Mouse (Mus musculus): ENCODE data around the gene Zic4. TPM values are rescaled to one million over a fixed set of nuclear protein-coding genes. Genes with fewer than 3 reads are reported as not detected.
A peak's percentile ranks its signal among the peaks of the same experiment; 100 is the strongest.

The Zic4 gene
- total and polyA plus RNA-seq, 2 experiments from 2014 or later, result 33.5 to 73.4 TPM

DNA sequence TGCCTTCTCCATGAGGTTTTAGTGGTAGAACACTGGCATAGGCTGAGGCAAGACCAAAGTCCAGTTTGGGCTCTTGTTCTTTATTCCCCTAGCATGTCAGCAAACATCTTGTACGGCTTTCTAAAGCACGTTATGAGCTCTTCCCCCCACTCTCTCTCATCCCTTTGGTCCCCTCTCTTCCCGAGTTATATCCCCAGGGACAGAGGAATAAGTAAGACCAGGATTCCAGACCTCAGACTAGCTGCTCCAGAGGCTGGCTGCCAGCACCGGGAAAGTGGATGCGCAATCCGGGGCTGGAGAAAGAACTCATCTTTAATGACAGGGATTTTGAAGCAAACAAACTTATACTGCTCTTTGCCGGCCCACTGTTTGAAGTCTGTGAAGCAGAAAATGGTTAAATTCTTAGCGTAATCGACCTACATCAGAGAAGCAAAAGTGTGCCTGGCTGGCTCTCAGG lies 18.3 kb downstream of the Zic4 start:
- no peak for TF ChIP-seq CTCF (IDR thresholded peaks at IDR 0.05)
- Histone ChIP-seq H3K9ac (replicated peaks; ENCODE audit: low read length, poor library complexity, severe bottlenecking) (peak overlapping the region; percentile 5; the same call in 1 of the 2 replicates), H3K9me3 (ENCODE audit: low read length) (no peaks in the 10 kb centered on the region), H3K4me3 (ENCODE audit: low read depth, low read length) (peak overlapping the region; percentile 37), H3K27me3 (ENCODE audit: insufficient read depth, low read length) (peaks cover 59% of the 10 kb centered on the region), H3K27ac (ENCODE audit: low read depth, low read length) (peak overlapping the region; percentile 7), H3K4me2 (ENCODE audit: low read depth, low read length, poor library complexity, severe bottlenecking) (peak overlapping the region; percentile 40), H3K36me3 (ENCODE audit: insufficient read depth, low read length) (no peaks in the 10 kb centered on the region), H3K4me1 (ENCODE audit: insufficient read depth, low read length) (no peaks in the 10 kb centered on the region)
- no peak for DNase-seq (ENCODE audit: low spot score)
- ATAC-seq (ENCODE audit: low FRiP score), result no peak
- 4% methylated on average over 9 of the region's 9 CpGs for WGBS

DNA sequence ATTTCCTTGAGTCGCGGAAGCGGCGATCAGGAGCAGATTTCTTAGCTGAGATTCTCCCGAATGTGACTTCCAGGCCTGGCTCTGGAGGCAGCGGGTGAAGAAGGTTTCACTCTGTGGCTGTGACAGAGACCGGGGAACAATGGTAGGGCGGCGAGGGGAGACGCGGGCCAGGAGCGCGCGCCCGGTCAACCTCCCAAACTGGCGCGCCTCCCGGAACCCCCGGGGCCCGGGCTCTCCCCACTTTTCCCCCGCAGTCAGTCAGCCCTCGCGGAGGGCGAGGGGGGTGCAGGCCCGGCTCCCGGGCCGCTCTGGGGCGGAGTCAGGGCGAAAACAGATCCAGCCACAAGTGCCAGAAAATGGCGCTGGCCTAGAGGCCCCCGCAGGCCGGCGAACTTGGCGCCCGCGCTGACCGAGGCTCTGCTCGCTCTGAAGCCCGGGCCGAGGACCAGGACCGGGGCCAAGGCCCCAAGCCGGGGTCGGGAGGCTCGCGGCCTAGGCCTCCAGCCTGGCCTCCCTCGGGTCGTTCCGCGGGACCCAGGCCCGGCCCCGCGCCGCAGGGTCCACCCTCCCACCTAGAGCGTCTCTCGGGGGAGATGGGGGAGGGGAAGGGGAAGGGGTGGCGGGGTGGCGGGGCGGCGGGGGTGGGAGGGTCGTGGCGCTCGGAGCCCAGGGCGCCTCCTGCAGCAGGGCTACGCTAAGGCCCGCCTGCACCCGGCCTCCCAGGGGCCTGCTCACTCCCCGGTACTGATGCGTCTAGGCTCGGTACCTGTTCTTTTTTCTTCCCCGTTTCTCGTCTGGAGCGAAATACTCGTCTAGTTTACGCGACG lies 19.3 kb downstream of the Zic4 start:
- H3K9me3 ChIP-seq (ENCODE audit: low read length), result no peaks in the 10 kb centered on the region
- H3K9ac ChIP-seq (replicated peaks; ENCODE audit: low read length, poor library complexity, severe bottlenecking), result peak overlapping the region; percentile 51
- H3K27me3 ChIP-seq (ENCODE audit: insufficient read depth, low read length), result peaks cover 54% of the 10 kb centered on the region
- H3K4me1 ChIP-seq (ENCODE audit: insufficient read depth, low read length), result no peaks in the 10 kb centered on the region
- DNase-seq (ENCODE audit: low spot score) (peak; percentile 89), ATAC-seq (ENCODE audit: low FRiP score) (peak; percentile 59)
- TF ChIP-seq CTCF (IDR thresholded peaks at IDR 0.05), result no peak
- peak overlapping the region; percentile 84 for H3K27ac ChIP-seq (ENCODE audit: low read depth, low read length)
- peak overlapping the region; percentile 37 for H3K4me3 ChIP-seq (ENCODE audit: low read depth, low read length)
- peak overlapping the region; percentile 55 for H3K4me2 ChIP-seq (ENCODE audit: low read depth, low read length, poor library complexity, severe bottlenecking)
- H3K36me3 ChIP-seq (ENCODE audit: insufficient read depth, low read length), result no peaks in the 10 kb centered on the region
- WGBS, result under 1% methylated on average over 66 of the region's 76 CpGs

DNA sequence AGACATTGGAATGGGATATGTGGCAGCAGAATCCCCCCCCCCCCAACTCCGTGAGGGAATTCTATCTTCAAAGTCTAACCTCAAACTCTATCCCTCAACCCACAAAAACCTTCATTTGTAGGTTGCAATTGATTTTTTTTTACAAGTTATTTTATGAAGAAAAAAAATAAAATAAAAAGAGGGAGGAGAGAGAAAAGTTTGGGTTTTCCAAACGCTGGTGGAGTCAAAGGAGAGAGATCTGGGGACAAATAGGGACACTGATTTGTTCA lies 19.8 kb downstream of the Zic4 start:
- peak overlapping the region; percentile 84 for H3K27ac ChIP-seq (ENCODE audit: low read depth, low read length)
- no peaks in the 10 kb centered on the region for H3K9me3 ChIP-seq (ENCODE audit: low read length)
- ATAC-seq (ENCODE audit: low FRiP score), result no peak
- no peaks in the 10 kb centered on the region for H3K4me1 ChIP-seq (ENCODE audit: insufficient read depth, low read length)
- peak overlapping the region; percentile 55 for H3K4me2 ChIP-seq (ENCODE audit: low read depth, low read length, poor library complexity, severe bottlenecking)
- H3K4me3 ChIP-seq (ENCODE audit: low read depth, low read length), result peak overlapping the region; percentile 37; the same call in 1 of the 2 replicates
- DNase-seq (ENCODE audit: low spot score), result no peak
- no peak for TF ChIP-seq CTCF (IDR thresholded peaks at IDR 0.05)
- 9% methylated on average over 2 of the region's 2 CpGs for WGBS
- H3K9ac ChIP-seq (replicated peaks; ENCODE audit: low read length, poor library complexity, severe bottlenecking), result 0 out of 2 replicates have a peak overlapping the region, but pooled peaks have one; percentile 51
- H3K27me3 ChIP-seq (ENCODE audit: insufficient read depth, low read length), result peaks cover 50% of the 10 kb centered on the region
- no peaks in the 10 kb centered on the region for H3K36me3 ChIP-seq (ENCODE audit: insufficient read depth, low read length)

DNA sequence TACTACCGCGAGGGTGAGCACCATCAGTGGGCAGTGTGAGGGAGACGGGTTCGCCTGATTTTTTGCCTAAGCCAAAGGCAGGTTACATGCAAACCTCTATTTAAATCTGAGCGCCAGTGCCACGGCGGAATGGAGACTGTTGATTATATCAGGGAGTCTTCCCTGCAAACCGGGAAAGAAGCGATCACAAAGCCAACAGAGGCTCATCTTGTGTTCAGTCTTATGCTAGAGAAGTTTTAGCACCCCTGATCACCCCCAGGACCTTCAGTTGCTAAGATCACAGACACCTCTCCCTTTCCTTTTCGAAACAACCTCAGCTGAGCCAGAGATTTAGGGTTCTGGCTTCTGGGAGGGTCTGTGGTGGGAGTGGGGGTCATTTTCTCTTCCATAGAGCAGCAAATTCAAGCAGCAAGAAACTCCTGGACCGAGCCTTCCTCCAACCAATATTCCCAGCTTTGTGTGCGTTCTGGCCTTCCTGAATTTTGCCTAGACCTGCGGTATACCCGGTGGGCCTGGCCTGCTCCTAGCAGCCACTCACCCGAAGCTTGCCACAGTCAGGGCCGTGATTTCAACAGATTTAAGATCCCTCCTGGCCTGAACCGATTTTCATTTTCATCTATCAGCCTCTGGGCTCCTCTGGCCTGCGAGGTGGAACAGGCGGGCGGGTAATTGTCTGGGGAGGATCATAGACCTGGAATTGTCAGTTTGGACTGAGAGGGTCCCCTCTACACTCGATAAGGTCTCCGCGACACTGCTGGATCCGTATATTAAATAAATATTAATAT lies 20.4 kb downstream of the Zic4 start:
- DNase-seq (ENCODE audit: low spot score), result no peak

DNA sequence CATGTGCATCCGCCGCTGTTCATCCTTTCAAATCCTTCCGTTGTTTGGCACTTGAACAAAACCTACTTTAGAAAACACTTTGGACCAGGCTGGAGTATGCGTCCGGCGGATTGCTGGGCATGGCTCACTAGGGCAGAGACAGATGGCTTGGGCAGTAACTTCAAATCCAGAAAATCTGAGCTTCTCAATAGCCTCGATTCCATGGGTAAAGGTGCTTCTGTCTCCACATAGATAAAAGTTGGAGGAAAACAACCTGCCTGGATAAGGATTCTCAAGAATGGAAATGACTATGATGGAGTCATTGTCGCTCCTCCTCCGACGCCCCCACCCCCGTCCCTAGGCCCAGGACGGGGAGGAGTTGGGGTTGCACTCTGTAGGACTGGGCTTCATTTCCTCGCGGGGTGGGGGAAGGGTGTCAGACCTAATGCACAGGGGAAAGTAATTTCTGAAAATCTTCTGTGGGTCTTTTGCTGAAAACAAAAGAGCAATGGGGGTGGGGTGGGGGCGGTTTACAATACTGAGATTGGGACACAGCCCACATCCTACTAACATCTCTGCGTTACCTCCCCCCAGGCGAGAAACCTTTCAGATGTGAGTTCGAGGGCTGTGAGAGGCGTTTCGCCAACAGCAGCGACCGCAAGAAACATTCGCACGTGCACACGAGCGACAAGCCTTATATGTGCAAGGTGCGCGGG lies 21.4 kb downstream of the Zic4 start:
- DNase-seq (ENCODE audit: low spot score), result no peak
- peaks cover 62% of the 10 kb centered on the region for H3K27me3 ChIP-seq (ENCODE audit: insufficient read depth, low read length)

More for the DNA sequence above, 20.4 kb downstream of the Zic4 start:
- H3K4me1 ChIP-seq (ENCODE audit: insufficient read depth, low read length), result no peaks in the 10 kb centered on the region
- TF ChIP-seq CTCF (IDR thresholded peaks at IDR 0.05), result no peak
- H3K4me2 ChIP-seq (ENCODE audit: low read depth, low read length, poor library complexity, severe bottlenecking), result peak overlapping the region; percentile 55; the same call in 1 of the 2 replicates
- no peaks in the 10 kb centered on the region for H3K9me3 ChIP-seq (ENCODE audit: low read length)
- H3K4me3 ChIP-seq (ENCODE audit: low read depth, low read length), result no peak overlapping the region
- peaks cover 55% of the 10 kb centered on the region for H3K27me3 ChIP-seq (ENCODE audit: insufficient read depth, low read length)
- 10% methylated on average over 24 of the region's 24 CpGs for WGBS
- H3K27ac ChIP-seq (ENCODE audit: low read depth, low read length), result peak overlapping the region; percentile 84
- no peaks in the 10 kb centered on the region for H3K36me3 ChIP-seq (ENCODE audit: insufficient read depth, low read length)
- ATAC-seq (ENCODE audit: low FRiP score), result no peak
- peak overlapping the region; percentile 33; the same call in 1 of the 2 replicates for H3K9ac ChIP-seq (replicated peaks; ENCODE audit: low read length, poor library complexity, severe bottlenecking)

More for the DNA sequence above, 21.4 kb downstream of the Zic4 start:
- Histone ChIP-seq H3K4me1 (ENCODE audit: insufficient read depth, low read length) (no peaks in the 10 kb centered on the region), H3K36me3 (ENCODE audit: insufficient read depth, low read length) (no peaks in the 10 kb centered on the region), H3K9ac (replicated peaks; ENCODE audit: low read length, poor library complexity, severe bottlenecking) (no peak overlapping the region; the same call in 1 of the 2 replicates), H3K27ac (ENCODE audit: low read depth, low read length) (peak overlapping the region; percentile 84), H3K9me3 (ENCODE audit: low read length) (no peaks in the 10 kb centered on the region), H3K4me2 (ENCODE audit: low read depth, low read length, poor library complexity, severe bottlenecking) (peak overlapping the region; percentile 36), H3K4me3 (ENCODE audit: low read depth, low read length) (no peak overlapping the region)
- TF ChIP-seq CTCF (IDR thresholded peaks at IDR 0.05), result no peak
- 4% methylated on average over 28 of the region's 28 CpGs for WGBS
- no peak for ATAC-seq (ENCODE audit: low FRiP score)

Data from midbrain, postnatal 0 days (tissue).